Mouse (Mus musculus) lung, postnatal 0 days (tissue): ENCODE measurements around the gene Chchd6.

Experiments
- CTCF ChIP-seq: IDR thresholded peaks from 2 replicates; pipeline ENCODE4 v1.5.1; 2016; ENCODE audit warnings: antibody characterized with exemption, mild to moderate bottlenecking
- EP300 ChIP-seq: IDR thresholded peaks from 2 replicates; pipeline ENCODE4 v1.6.1; 2016; ENCODE audit warnings: antibody characterized with exemption, mild to moderate bottlenecking, control low read depth

- TF ChIP-seq CTCF: no peak
- TF ChIP-seq EP300: no peak
Measured at GRCm38 (mm10) chr6:89595777-89596146, 310 bp upstream of the Chchd6 start.
